Mouse (Mus musculus): ENCODE results near the gene Wdr47.
"Not testable (repeated sequence)": the region's sequence is repeated elsewhere in the genome, so short reads cannot be mapped to it uniquely, and the experiment has no call there.

Wdr47 gene

DNA sequence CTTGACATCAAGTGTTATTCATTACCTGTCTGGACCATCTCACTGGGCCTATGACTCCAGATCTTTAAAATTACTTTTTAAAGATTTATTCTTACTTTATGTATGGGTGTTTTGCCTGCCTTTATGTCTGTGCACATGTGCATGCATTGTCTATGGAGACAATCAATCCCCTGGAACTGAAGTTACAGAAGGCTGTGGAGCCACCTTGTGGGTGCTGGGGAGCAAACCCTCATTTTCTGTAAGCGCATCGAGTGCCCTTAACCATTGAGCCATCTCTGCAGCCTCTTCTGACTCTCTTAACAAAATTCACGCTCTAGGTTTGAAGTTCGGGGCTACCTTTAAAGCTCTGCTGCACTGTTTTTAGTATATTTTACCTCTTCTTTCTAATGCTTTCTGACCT lies 48.3 kb downstream of the Wdr47 start:
- DNase-seq (ENCODE audit: low spot score in 2 of 2), result no peak

DNA sequence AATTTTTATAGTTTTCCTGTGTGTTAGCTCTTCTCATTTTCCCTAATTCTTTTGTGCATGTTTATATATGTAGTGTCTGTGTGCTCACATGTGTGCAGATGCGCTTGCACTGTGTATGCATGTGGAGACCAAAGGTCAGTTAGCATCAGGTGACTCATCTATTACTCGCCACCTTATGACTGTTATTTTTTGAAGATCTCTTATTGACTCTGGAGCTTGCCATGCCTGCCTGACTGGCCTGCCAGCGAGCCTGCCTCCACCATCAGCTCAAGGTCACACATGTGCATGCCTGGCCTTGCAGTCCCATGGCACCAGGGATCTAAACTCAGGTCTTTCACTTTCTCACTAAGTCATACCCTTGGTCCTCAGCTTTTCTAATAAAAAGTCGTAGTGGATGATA lies 49.9 kb downstream of the Wdr47 start:
- no peak for DNase-seq (ENCODE audit: low spot score in 2 of 2)

DNA sequence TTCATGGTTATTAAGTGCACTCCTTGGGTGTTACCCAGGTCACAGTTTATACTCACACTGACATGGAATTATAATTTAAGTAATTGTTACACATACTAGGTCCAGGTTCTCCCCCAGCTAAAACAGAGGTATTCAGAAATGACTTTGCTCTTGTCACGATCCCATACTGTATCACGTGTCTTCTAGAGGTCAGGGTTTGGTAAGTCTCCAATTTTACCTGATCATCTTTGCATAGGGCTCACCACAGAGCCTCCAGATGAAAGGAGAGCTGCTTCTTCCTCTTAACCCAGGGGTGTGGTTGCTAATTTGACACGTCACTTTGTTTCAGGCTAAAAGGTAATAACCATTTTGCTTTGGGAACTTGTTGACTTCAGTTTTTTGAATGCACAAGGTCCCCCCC lies 53.8 kb downstream of the Wdr47 start:
- no peak for DNase-seq (ENCODE audit: low spot score in 2 of 2)

DNA sequence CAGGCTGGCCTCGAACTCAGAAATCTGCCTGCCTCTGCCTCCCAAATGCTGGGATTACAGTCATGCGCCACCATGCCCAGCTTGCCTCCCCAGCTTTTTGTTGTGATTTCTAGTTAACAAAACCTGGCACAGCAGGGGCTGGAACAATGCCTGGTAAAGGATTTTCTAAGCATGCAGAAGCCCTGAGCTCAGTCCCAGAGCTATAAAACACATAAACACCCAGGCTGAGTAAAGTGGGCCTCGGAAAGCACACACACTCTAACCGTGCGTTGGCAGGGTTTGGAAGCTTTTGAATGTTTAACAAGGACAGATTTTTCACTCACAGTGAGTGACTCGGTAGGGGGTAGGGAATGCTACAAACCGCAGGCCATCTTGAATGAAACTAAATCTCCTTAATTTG lies 55.0 kb downstream of the Wdr47 start:
- DNase-seq (ENCODE audit: low spot score in 2 of 2), result no peak

DNA sequence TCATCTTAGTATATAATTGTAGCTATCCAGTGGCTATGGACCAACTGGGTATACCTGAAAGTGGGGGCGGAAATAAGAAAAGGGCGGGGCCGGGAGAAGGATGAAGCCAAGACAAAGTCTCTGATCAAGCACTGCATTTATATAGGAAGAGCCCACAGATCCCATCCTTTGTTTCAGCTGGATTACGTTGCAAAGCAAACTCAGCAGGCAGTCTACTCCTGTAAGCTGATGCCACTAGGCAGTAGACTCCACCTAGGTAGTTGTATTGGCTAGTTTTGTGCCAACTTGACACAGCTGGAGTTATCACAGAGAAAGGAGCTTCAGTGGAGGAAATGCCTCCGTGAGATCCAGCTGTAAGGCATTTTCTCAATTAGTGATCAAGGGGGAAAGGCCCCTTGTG lies 56.6 kb downstream of the Wdr47 start:
- DNase-seq (ENCODE audit: low spot score in 2 of 2), result not testable (repeated sequence)

DNA sequence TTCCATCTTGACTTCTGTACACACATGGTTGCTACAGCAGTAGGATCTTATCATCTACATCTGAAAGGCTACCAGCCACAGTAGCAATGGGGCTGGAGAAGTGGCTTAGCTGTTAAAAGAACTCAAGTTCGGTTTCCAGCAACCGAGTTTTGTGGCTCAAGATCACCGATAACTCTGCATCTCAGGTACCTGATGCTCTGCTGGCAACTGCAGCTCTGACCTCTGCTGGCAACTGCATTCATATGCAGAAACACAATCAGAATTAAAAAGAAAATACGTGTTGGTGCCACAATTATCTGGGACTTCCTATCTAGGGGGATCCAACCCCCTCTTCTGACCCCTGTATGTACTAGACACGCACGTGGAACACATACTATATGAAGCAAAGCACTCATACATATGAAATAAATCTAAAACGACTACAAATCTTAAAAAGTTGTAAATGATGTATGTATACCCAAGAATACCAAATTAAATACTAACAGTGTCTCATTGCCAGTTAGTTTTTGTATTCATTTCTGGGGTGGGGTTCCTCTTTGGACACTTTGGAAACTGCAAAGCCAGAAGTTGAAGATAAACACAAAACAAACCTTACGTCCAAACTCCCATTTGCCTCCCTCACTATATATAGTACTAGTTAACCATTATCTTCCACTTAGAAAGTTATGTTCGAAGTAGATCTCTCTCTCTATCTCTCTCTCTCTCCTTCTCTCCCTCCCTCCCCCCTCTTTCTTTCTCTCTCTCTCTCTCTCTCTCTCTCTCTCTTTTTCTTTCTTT lies 62.0 kb downstream of the Wdr47 start:
- DNase-seq (ENCODE audit: low spot score in 2 of 2), result no peak

DNA sequence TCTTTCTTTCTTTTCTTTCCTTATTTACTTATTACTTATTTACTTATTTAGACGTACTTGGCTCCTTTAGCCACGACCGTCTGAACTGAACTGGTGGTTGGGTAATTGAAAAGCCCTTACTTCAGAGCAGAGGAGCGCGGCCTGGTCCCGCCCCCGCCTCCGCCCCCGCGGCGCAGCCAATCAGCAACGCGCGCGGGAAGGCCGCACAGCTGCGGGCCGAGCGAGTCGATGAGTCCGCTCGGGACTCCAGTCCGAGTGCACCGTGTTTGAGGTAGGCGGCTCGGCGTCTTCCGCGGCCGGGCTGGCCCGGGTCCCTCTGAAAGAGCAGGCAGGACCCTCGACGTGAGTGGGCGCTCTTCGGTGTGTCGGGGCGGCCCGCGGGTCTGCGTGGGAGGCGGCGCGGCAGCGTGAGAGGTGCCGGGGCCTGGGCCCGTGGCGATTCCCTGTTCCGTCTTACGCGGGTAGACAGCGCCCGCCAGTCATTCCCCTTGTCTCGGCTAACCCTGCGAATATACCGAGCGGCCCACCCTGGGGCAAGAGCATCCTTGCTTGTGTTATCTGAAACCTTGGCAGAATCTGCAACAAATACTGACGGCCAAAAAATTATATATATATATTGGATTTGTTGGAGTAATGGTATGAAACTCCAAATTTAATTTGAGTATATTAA lies 62.8 kb downstream of the Wdr47 start, which contains the start of gene Clcc1:
Gene Clcc1 (plus strand): TSS at position 204 of the 670 bp plus-strand sequence.
- peak; percentile 96 to 98 for DNase-seq (ENCODE audit: low spot score in 2 of 2)

DNA sequence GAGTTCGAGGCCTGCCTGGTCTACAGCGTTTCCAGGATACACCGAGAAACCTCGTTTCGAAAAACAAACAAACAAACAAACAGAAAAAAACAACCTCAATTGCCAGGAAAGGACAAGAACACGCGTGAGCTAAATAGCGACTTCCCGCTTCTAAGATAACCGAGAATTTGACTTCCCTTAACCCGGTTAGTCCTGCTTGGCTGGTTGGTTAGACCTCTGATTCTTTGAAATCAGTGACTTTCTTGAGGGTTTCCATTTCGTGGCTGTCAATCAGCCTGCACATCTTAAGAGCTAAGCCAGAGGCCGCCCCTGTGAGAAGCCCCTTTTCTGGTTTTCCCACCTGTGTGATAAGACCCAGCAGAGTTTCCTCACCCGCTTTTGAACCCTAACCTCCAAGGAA lies 63.5 kb downstream of the Wdr47 start:
- peak in 1 of 2 experiments; percentile 57 for DNase-seq (ENCODE audit: low spot score in 2 of 2)

DNA sequence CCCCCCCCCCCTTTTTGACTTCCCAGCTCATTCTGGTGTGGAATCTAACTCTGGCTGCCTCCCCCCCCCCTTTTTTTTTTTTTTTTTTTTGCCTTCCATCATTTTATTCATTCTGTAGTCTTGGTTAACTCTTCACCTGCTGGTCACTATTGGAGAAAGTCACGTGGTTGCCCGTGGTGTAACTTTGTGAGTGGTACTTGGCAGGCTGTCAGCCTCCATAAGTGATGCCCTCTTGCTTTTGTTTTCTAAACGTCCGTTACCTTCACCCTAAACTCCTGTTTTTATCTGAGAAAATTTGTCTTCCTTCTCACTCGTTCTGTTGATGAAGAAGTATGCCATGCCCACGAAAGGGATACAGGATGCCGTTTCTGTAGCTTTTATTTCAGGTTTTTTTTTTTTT lies 64.4 kb downstream of the Wdr47 start:
- DNase-seq (ENCODE audit: low spot score in 2 of 2), result peak in 1 of 2 experiments; percentile 51

DNA sequence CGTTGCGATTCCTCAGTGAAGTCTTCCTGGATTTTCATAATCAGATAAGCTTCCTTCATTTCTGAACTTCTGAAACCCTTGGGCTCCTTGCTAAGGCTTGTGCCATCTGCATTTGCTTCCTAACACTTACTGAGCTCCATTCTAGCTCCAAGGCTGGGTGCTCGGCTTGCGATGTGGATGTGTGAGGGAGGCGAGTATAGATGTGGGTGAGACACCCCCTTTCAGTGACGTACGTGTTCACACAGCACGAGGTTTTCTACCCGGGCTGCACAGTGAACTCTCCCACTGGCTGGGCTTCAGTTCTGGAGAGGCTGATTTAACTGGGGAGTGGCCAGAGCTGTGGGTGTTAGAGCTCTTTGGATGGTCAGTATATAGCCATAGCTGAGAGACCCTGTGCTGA lies 67.5 kb downstream of the Wdr47 start:
- no peak for DNase-seq (ENCODE audit: low spot score in 2 of 2)

DNA sequence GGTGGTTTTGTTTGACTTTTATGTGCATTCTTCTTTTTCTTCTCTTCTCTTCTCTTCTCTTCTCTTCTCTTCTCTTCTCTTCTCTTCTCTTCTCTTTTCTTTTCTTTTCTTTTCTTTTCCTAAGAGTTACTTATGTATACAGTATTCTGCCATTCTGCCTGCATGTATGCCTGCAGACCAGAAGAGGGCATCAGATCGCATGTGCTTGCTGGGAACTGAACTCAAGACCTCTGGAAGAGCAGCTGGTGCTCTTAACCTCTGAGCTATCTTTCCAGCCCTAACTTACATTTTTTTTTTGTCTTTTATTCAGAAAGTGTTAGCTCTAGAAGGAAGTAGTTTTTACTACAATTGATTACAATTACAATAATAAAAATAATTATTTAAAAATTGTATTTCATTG lies 69.9 kb downstream of the Wdr47 start:
- no peak for DNase-seq (ENCODE audit: low spot score in 2 of 2)

DNA sequence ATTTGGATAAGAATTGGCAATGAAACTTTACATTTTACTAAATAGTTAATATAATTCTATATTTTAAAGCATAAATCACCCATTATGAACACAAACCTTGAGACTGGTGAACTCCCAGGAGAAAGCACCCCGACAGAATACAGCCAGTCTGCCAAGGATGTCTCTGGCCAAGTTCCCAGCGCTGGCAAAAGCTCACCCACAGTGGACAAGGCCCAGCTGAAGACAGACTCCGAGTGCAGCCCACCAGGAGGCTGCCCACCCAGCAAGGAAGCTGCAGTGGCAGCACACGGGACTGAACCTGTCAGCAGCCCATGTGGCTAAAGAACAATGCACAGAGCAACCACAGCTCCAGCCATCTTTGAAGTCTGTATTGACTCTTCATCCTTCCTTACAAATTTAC lies 85.5 kb downstream of the Wdr47 start:
- no peak for DNase-seq (ENCODE audit: low spot score in 2 of 2)

DNA sequence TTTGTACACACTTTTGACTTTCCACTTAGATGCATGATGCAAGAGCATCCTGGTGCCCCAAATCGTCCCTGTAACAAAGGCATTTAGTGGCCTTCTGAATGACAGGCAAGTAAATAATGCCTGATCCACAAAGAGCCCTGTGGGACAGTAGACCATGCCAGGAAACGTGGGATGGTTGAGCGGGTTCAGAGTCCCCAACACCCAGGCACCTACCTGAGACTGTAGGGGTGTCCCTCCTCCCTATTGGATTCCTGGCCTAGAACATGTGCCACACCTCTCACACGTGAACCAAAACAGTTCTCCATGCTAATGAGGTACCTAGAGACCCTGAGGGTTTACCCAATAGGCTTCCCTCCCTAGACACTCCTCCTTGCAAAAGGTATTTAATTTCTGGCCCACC lies 89.9 kb downstream of the Wdr47 start:
- DNase-seq (ENCODE audit: low spot score in 2 of 2), result no peak

DNA sequence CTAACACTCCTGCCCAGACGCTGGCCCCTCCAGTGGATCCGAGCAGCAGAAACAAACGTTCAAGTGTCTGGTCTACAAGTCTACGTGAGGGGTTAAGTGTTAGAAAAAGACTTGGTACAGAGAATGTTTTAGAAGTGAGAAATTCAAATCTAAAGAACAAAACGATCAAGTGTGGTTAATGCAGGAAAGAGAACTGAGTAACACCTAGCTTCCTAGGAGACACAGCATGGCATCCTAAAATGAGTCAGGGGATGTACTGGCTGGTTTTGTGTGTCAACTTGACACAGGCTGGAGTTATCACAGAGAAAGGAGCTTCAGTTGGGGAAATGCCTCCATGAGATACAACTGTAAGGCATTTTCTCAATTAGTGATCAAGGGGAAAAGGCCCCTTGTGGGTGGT lies 92.5 kb downstream of the Wdr47 start:
- not testable (repeated sequence) for DNase-seq (ENCODE audit: low spot score in 2 of 2)

DNA sequence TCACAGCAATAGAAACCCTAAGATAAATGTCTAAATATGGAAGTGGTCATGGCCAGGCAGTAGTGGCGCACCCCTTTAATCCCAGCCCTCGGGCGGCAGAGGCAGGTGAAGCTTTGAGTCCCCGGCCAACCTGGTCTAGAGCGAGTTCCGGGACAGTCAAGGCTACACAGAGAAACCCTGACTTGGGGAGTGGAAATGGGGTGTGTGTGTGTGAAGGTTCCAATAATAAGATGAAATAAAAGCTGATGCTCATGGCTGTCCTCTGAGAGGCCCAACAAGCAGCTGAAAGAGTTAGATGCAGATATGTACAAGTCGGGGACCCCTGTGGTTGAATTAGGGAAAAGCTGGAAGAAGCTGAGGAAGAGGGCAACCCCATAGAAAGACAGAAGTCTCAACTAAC lies 94.6 kb downstream of the Wdr47 start:
- DNase-seq (ENCODE audit: low spot score in 2 of 2), result no peak

DNA sequence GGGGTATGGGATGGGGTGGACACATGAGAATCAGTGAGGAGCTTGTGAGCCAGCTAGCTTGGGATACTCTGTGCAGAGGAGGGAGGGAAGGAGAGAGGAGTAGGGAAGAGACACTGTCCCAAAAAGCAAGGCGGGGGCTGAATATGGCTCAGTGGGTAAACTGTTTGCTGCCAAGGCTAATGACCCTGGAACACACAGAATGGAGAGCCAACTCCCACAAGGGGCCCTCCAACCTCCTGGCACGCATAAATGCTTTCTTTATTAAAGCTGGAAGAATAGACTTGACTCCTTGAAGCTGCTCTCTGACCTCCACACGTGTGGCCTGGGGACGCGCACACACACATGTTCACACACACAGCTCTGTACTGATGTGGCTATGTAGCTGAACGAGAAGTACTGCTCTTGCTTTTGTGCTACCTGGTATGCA lies 97.9 kb downstream of the Wdr47 start:
- no peak for DNase-seq (ENCODE audit: low spot score in 2 of 2)

DNA sequence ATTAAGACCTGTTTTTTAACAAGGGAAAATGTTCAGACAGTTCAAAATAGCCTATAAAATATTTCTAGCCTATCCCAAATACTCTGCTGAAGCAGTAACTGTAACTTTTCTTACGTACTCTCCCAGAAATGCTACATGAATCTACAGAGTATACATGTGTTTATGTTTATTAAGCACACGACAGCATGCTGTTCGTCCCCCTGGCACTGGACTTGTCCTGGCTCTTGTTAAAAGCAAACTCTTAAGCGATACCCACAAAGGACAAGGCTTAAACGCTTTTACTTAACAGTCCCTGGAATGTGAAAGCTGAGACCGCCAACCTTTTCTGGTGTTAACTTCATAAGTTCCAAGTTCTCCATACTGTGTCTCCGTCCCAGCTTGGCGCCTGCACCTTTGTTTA lies 98.4 kb downstream of the Wdr47 start:
- DNase-seq (ENCODE audit: low spot score in 2 of 2), result no peak

DNA sequence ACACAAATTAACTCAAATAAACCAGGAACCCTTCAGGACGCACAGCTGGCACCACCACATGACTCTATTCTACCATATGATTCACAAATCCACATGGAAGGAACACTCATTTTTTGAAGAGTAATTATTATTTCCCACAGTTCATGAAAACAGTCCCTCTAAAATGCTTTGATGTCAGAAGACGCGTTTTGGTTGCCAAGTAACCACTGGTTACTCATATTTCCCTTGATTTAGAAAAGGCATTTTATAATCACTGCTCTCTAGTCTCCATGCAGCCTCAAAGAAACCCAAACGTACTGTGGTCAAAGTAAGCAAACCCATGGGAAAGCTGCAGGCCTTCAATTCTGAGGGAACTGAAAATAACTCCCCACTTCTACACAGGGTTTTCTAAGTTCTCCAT lies 98.9 kb downstream of the Wdr47 start:
- DNase-seq (ENCODE audit: low spot score in 2 of 2), result no peak

DNA sequence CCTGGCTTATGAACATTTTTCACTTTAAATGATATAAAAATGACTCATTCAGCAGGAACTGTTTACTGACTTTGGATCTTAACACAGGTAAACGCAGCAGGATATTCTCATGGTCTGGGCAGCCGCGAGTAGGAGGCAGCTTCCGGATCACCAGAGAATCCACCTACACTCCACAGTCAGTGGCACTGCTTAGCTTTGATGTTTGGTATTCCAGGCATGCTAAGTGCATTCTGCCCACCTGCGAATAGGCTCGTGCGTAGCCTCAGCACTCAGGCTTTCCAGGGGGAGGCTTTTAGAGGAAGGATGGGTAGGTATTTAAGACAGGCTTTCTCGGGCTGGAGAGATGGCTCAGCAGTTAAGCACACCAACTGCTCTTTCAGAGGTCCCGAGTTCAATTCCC lies 103.2 kb downstream of the Wdr47 start:
- no peak for DNase-seq (ENCODE audit: low spot score in 2 of 2)

All from spleen, postnatal 4 days (tissue).